In the genomic region with DNA sequence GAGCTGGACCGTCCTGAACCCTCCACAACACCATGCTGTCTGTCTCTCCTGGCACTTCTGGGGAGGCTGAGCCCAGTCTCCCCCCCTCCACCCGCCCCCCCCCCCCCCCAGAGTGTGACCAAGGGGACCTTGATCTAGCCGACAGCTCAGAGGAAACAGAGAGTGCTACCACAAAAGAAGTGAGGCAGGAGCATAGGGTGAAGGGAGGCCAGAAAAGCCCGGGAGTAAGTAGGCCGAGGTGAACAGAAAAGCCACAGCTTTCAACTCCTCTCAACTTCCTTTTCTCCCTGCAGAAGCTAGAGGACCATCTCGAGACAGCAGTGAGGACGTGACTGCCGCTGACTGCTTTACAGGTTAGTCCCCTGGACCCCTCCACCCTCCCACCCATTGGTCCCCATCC, we compare ENCODE assay signal across 13 mouse cellular contexts. TPM values are rescaled to one million over a fixed set of nuclear protein-coding genes. Genes with fewer than 3 reads are reported as not detected.
DNase-seq lines count a peak whose midpoint lies in the region; ATAC-seq and TF ChIP-seq lines count a peak whose summit lies in the region.
"Had no signal": no experiment of that assay in that cellular context is flagged by ENCODE, and none has a peak within 500 bp of the region (broad histone marks: within the 10 kb centered on the region; RNA-seq: fewer than 3 reads in every experiment).

A gene (plus strand): TSS at position 290 of the 400 bp plus-strand sequence.

- H3K4me2 ChIP-seq in liver, embryonic 11.5 days, result peak within 1 kb of the TSS; percentile 59
- H3K4me2 ChIP-seq in CH12.LX (ENCODE audit: insufficient read depth, low read depth, poor library complexity, severe bottlenecking), result peak within 1 kb of the TSS; percentile 63; the same call in 1 of the 2 replicates
- peak within 1 kb of the TSS; percentile 45 for H3K4me2 ChIP-seq in liver, embryonic 14.5 days (ENCODE audit: low read depth)
- H3K4me2 ChIP-seq: embryonic facial prominence, embryonic 13.5 days; forebrain, embryonic 15.5 days; limb, embryonic 15.5 days had no signal

- no peak for DNase-seq in liver, embryonic 11.5 days (ENCODE audit: low spot score)
- DNase-seq in liver (no peak), CH12.LX (ENCODE audit: extremely low read depth) (peak; percentile 56), ES-E14 (ENCODE audit: low read depth, low spot score) (no peak)
- DNase-seq in liver, embryonic 14.5 days (ENCODE audit: low read depth in 3 of 3, low spot score in 3 of 3), result no peak
- no peak for DNase-seq in ovary, postnatal 14 days (ENCODE audit: low spot score)
- no peak for DNase-seq in lung, adult 2 months
- DNase-seq: cerebellum, adult 9-11 months; kidney, postnatal 14 days had no signal

- no peaks in the 10 kb centered on the region for H3K27me3 ChIP-seq in liver, embryonic 11.5 days (replicated peaks; ENCODE audit: control insufficient read depth, insufficient read depth, low read length)
- H3K27me3 ChIP-seq in CH12.LX (replicated peaks), result no peaks in the 10 kb centered on the region
- H3K27me3 ChIP-seq in liver, embryonic 14.5 days (ENCODE audit: control insufficient read depth, insufficient read depth, low read length), result no peaks in the 10 kb centered on the region
- H3K27me3 ChIP-seq: embryonic facial prominence, embryonic 13.5 days; forebrain, embryonic 15.5 days; limb, embryonic 15.5 days had no signal

- no peaks in the 10 kb centered on the region for H3K9me3 ChIP-seq in liver, embryonic 11.5 days (ENCODE audit: control insufficient read depth, low read length)
- H3K9me3 ChIP-seq in CH12.LX (replicated peaks; ENCODE audit: low read length), result no peaks in the 10 kb centered on the region
- H3K9me3 ChIP-seq in ES-E14 (ENCODE audit: control insufficient read depth, insufficient read depth, low read depth, low read length), result no peaks in the 10 kb centered on the region
- no peaks in the 10 kb centered on the region for H3K9me3 ChIP-seq in liver, embryonic 14.5 days (ENCODE audit: control insufficient read depth, low read length)
- H3K9me3 ChIP-seq: embryonic facial prominence, embryonic 13.5 days; forebrain, embryonic 15.5 days; limb, embryonic 15.5 days had no signal

- TF ChIP-seq RAD21 in CH12.LX (IDR thresholded peaks at IDR 0.05; ENCODE audit: low read depth, low read length), result no peak

- H3K79me2 ChIP-seq in CH12.LX (replicated peaks; ENCODE audit: control insufficient read depth, extremely low read depth, insufficient read depth, poor library complexity, severe bottlenecking), result no peaks in the 10 kb centered on the region

- ATAC-seq in liver, embryonic 11.5 days (replicated peaks; ENCODE audit: low FRiP score), result no peak
- ATAC-seq in liver, embryonic 14.5 days (ENCODE audit: insufficient read depth), result no peak
- ATAC-seq: forebrain, embryonic 15.5 days had no signal

- no peak for TF ChIP-seq POLR2A in CH12.LX (IDR thresholded peaks at IDR 0.05; ENCODE audit: low read depth, low read length)
- no peak for TF ChIP-seq POLR2A in lung, adult 2 months (IDR thresholded peaks at IDR 0.05; ENCODE audit: borderline replicate concordance, extremely low read depth, low read depth, low read length)

- TF ChIP-seq EP300 in CH12.LX (IDR thresholded peaks at IDR 0.05; ENCODE audit: low read length), result no peak
- TF ChIP-seq EP300 in liver, embryonic 14.5 days (IDR thresholded peaks at IDR 0.05; ENCODE audit: low read depth), result no peak

- in situ Hi-C loops in CH12.LX (cut with MboI; ENCODE audit: low pct_ligation_motif_present, low pct_unique_long_range_greater_than_20kb, low sequenced_read_pairs) (no loop called here), ES-E14 (cut with MboI; ENCODE audit: low sequenced_read_pairs in 2 of 2, unreplicated experiment in 2 of 2) (no loop called here)

- H3K4me1 ChIP-seq in liver, embryonic 11.5 days (replicated peaks; ENCODE audit: control insufficient read depth, insufficient read depth, low read length), result peaks cover 30% of the 10 kb centered on the region
- peaks cover 10 to 44% of the 10 kb centered on the region in 2 experiments for H3K4me1 ChIP-seq in CH12.LX (ENCODE audit: control insufficient read depth in 1 of 2, insufficient read depth in 2 of 2)
- H3K4me1 ChIP-seq in ES-E14 (ENCODE audit: control insufficient read depth in 2 of 2, insufficient read depth in 2 of 2, low read length in 2 of 2, poor library complexity in 1 of 2), result peaks cover 18 to 19% of the 10 kb centered on the region in 2 experiments
- peaks cover 11 to 23% of the 10 kb centered on the region in 2 experiments for H3K4me1 ChIP-seq in liver, embryonic 14.5 days (replicated peaks; ENCODE audit: control insufficient read depth in 2 of 2, insufficient read depth in 2 of 2, low read length in 1 of 2)
- peaks cover 9% of the 10 kb centered on the region for H3K4me1 ChIP-seq in lung, adult 2 months (ENCODE audit: control insufficient read depth, insufficient read depth, low read length)
- H3K4me1 ChIP-seq: forebrain, embryonic 15.5 days had no signal

- peak within 1 kb of the TSS; percentile 52 for H3K9ac ChIP-seq in liver, embryonic 11.5 days (ENCODE audit: low read depth, low read length)
- no peak within 1 kb of the TSS for H3K9ac ChIP-seq in CH12.LX (ENCODE audit: insufficient read depth, low read depth)
- no peak within 1 kb of the TSS for H3K9ac ChIP-seq in ES-E14 (ENCODE audit: insufficient read depth, low read depth, low read length, poor library complexity, severe bottlenecking)
- no peak within 1 kb of the TSS for H3K9ac ChIP-seq in liver, embryonic 14.5 days (replicated peaks)
- H3K9ac ChIP-seq: embryonic facial prominence, embryonic 13.5 days; forebrain, embryonic 15.5 days; limb, embryonic 15.5 days had no signal

- TF ChIP-seq CTCF in CH12.LX (conservative IDR thresholded peaks at IDR 0.05 in 1 of 2, IDR thresholded peaks at IDR 0.05 in 1 of 2; ENCODE audit: low read depth in 2 of 2, low read length in 2 of 2), result no peak
- no peak for TF ChIP-seq CTCF in liver, embryonic 14.5 days (IDR thresholded peaks at IDR 0.05; ENCODE audit: low read depth)
- TF ChIP-seq CTCF in lung, adult 2 months (IDR thresholded peaks at IDR 0.05; ENCODE audit: insufficient read depth, low read length), result no peak

- peak within 1 kb of the TSS; percentile 24; the same call in 1 of the 2 replicates for H3K4me3 ChIP-seq in liver, embryonic 11.5 days (ENCODE audit: low read depth, low read length)
- H3K4me3 ChIP-seq in CH12.LX (replicated peaks in 1 of 3; ENCODE audit: low read depth in 2 of 3, low read length in 2 of 3, poor library complexity in 1 of 3), result peak within 1 kb of the TSS in 1 of 3 experiments; percentile 38
- peak within 1 kb of the TSS in 1 of 2 experiments; percentile 16; a peak in 1 of 4 replicates for H3K4me3 ChIP-seq in ES-E14 (ENCODE audit: insufficient read depth in 1 of 2, low read depth in 1 of 2, low read length in 2 of 2, poor library complexity in 1 of 2, severe bottlenecking in 1 of 2)
- H3K4me3 ChIP-seq in liver, embryonic 14.5 days (ENCODE audit: insufficient read depth in 1 of 2, low read depth in 2 of 2, low read length in 2 of 2), result no peak within 1 kb of the TSS
- no peak within 1 kb of the TSS for H3K4me3 ChIP-seq in lung, adult 2 months (replicated peaks; ENCODE audit: extremely low read depth, low read depth, low read length)
- H3K4me3 ChIP-seq: embryonic facial prominence, embryonic 13.5 days; forebrain, embryonic 15.5 days; limb, embryonic 15.5 days had no signal

- H3K27ac ChIP-seq in liver, embryonic 11.5 days (ENCODE audit: low read depth, low read length), result peak within 1 kb of the TSS; percentile 90
- H3K27ac ChIP-seq in CH12.LX (ENCODE audit: insufficient read depth, low read depth) (no peak within 1 kb of the TSS), ES-E14 (ENCODE audit: insufficient read depth, low read depth, low read length, poor library complexity, severe bottlenecking) (peak within 1 kb of the TSS; percentile 18; the same call in 1 of the 2 replicates)
- H3K27ac ChIP-seq in liver, embryonic 14.5 days, result peak within 1 kb of the TSS; percentile 34; the same call in 1 of the 2 replicates
- H3K27ac ChIP-seq: embryonic facial prominence, embryonic 13.5 days; forebrain, embryonic 15.5 days; limb, embryonic 15.5 days had no signal

- H3K36me3 ChIP-seq in liver, embryonic 11.5 days (ENCODE audit: control insufficient read depth, insufficient read depth, low read length), result no peaks in the 10 kb centered on the region
- H3K36me3 ChIP-seq in CH12.LX (replicated peaks in 1 of 2; ENCODE audit: control insufficient read depth in 1 of 2, insufficient read depth in 1 of 2, low read length in 1 of 2) (no peaks in the 10 kb centered on the region), ES-E14 (ENCODE audit: control insufficient read depth, insufficient read depth, low read length, poor library complexity, severe bottlenecking) (no peaks in the 10 kb centered on the region)
- no peaks in the 10 kb centered on the region for H3K36me3 ChIP-seq in liver, embryonic 14.5 days (replicated peaks; ENCODE audit: control insufficient read depth, insufficient read depth, low read depth)
- H3K36me3 ChIP-seq: embryonic facial prominence, embryonic 13.5 days; forebrain, embryonic 15.5 days; limb, embryonic 15.5 days had no signal

- WGBS in liver, embryonic 11.5 days, result 33% methylated on average over 7 of the region's 8 CpGs
- WGBS in liver, embryonic 14.5 days (ENCODE audit: insufficient replicate concordance), result 16% methylated on average over 8 of the region's 8 CpGs
- WGBS in lung, adult 2 months, result 59% methylated on average over 8 of the region's 8 CpGs

- dilution Hi-C loops in CH12.LX (cut with MboI; ENCODE audit: extremely low pct_ligation_motif_present, extremely low pct_unique_long_range_greater_than_20kb, low sequenced_read_pairs), result no loop called here

TF ChIP-seq in CH12.LX, 34 proteins besides CTCF, POLR2A, EP300 and RAD21:
- TF ChIP-seq IRF4 (IDR thresholded peaks at IDR 0.05; ENCODE audit: low read depth, low read length), result peak; percentile 50; the same call in 1 of the 2 replicates
- no peak for TF ChIP-seq RCOR1 (conservative IDR thresholded peaks at IDR 0.05; ENCODE audit: low read depth, low read length)

TF ChIP-seq in ES-E14, 5 proteins besides CTCF, POLR2A, EP300 and RAD21:
- TF ChIP-seq HCFC1 (IDR thresholded peaks at IDR 0.05; ENCODE audit: borderline replicate concordance, insufficient read depth, low read length) (no peak), CHD2 (IDR thresholded peaks at IDR 0.05; ENCODE audit: low read depth, low read length) (no peak), ZC3H11A (IDR thresholded peaks at IDR 0.05; ENCODE audit: borderline replicate concordance, low read depth, low read length) (no peak)

RNA-seq across cellular contexts. Expression of the gene that starts here (rescaled TPM):
- polyA plus RNA-seq in liver, embryonic 11.5 days (2014; fragmentation: Nextera tagmentation; extraction: Ambion mirVana), result 1.9 and 2.0 TPM in 2 replicates
- 0.81 and 1.0 TPM in 2 replicates for total RNA-seq in CH12.LX (2012; rRNA removed)
- total RNA-seq in CH12.LX (2014; rRNA removed), result 5.2 and 6.9 TPM in 2 replicates
- polyA plus RNA-seq in CH12.LX (2012; ENCODE audit: insufficient read length, low read depth), result 9.2 and 10.0 TPM in 2 replicates
- total RNA-seq in ES-E14 (2012; rRNA removed), result 1.1 and 2.2 TPM in 2 replicates
- 0.45 and 0.54 TPM in 2 replicates for polyA plus RNA-seq in liver, embryonic 14.5 days (2012; rRNA removed)
- 0.14 and 0.67 TPM in 2 replicates for polyA plus RNA-seq in liver, embryonic 14.5 days (2014; fragmentation: Nextera tagmentation; extraction: Ambion mirVana)
- polyA plus RNA-seq in lung, adult 2 months (2012; rRNA removed), result 4.8 and 5.3 TPM in 2 replicates
- total RNA-seq: left cerebral cortex, adult 18-20 months had no signal
- polyA plus RNA-seq: forebrain, embryonic 15.5 days had no signal
